Mouse (Mus musculus): Measurements from ENCODE around the gene Pex11g. TPM values are rescaled to one million over a fixed set of nuclear protein-coding genes. Genes with fewer than 3 reads are reported as not detected.
A peak's percentile ranks its signal among the peaks of the same experiment; 100 is the strongest.

Pex11g gene
- polyA plus RNA-seq, 1 experiment from 2014 or later: 8.8 TPM

DNA sequence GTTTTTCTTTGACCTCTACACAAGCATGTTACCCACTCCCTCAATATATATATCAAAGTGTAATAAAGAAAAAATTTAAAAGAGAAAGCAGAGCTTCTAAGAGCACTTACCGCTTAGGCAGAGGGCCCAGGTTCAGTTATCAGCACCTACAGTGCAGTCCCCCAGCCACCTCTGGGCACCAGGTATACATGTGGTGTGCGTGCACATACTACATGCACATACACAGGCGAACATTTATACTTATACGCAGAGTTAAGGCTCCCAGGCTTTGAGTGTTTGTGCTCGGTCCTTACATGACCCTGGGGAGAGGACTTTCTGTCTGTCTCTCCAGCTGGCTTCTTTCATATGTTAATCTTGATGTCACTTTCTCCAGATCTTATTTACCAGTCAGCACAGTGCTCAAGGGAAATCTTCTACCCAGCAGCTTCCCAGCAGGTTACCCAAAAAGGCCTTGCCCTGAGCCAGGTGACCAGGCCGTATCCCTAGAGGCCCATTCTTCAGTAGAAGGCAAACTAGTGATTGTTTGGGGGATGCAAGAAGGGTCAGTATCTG, 52.8 kb downstream of the Pex11g start:
- Histone ChIP-seq H3K36me3 (ENCODE audit: insufficient read depth, low read length) (no peaks in the 10 kb centered on the region), H3K4me1 (replicated peaks; ENCODE audit: insufficient read depth, low read length) (peaks cover 24% of the 10 kb centered on the region), H3K9ac (ENCODE audit: low read depth, low read length) (no peak overlapping the region), H3K27ac (no peak overlapping the region), H3K4me2 (ENCODE audit: low read length) (no peak overlapping the region), H3K27me3 (ENCODE audit: insufficient read depth, low read length) (no peaks in the 10 kb centered on the region), H3K9me3 (replicated peaks; ENCODE audit: low read length) (no peaks in the 10 kb centered on the region), H3K4me3 (replicated peaks; ENCODE audit: low read depth, low read length) (no peak overlapping the region)
- 73% methylated on average over 6 of the region's 6 CpGs for WGBS
- no peak for DNase-seq (ENCODE audit: low spot score)
- no peak for TF ChIP-seq CTCF (IDR thresholded peaks at IDR 0.05; ENCODE audit: low read depth)
- no peak for ATAC-seq (replicated peaks; ENCODE audit: low FRiP score, low read depth)

GRCm38 (mm10) chr8:3412816-3413215, 54.7 kb downstream of the Pex11g start:
- Histone ChIP-seq H3K9me3 (replicated peaks; ENCODE audit: low read length) (no peaks in the 10 kb centered on the region), H3K4me2 (ENCODE audit: low read length) (no peak overlapping the region), H3K4me3 (replicated peaks; ENCODE audit: low read depth, low read length) (no peak overlapping the region), H3K27me3 (ENCODE audit: insufficient read depth, low read length) (no peaks in the 10 kb centered on the region), H3K9ac (ENCODE audit: low read depth, low read length) (no peak overlapping the region), H3K4me1 (replicated peaks; ENCODE audit: insufficient read depth, low read length) (peaks cover 20% of the 10 kb centered on the region), H3K36me3 (ENCODE audit: insufficient read depth, low read length) (no peaks in the 10 kb centered on the region), H3K27ac (no peak overlapping the region)
- TF ChIP-seq CTCF (IDR thresholded peaks at IDR 0.05; ENCODE audit: low read depth): no peak
- ATAC-seq (replicated peaks; ENCODE audit: low FRiP score, low read depth): no peak
- no peak for DNase-seq (ENCODE audit: low spot score)
- WGBS: 94% methylated on average over 1 of the region's 1 CpGs

- H3K27me3 ChIP-seq (ENCODE audit: insufficient read depth, low read length): no peaks in the 10 kb centered on the region
- H3K36me3 ChIP-seq (ENCODE audit: insufficient read depth, low read length): no peaks in the 10 kb centered on the region
- no peak overlapping the region for H3K4me3 ChIP-seq (replicated peaks; ENCODE audit: low read depth, low read length)
- no peak for DNase-seq (ENCODE audit: low spot score)
- ATAC-seq (replicated peaks; ENCODE audit: low FRiP score, low read depth): 0 out of 2 replicates have a peak, but pooled peaks have one; percentile 38
- H3K4me2 ChIP-seq (ENCODE audit: low read length): no peak overlapping the region
- no peaks in the 10 kb centered on the region for H3K9me3 ChIP-seq (replicated peaks; ENCODE audit: low read length)
- 73% methylated on average over 7 of the region's 7 CpGs for WGBS
- H3K9ac ChIP-seq (ENCODE audit: low read depth, low read length): no peak overlapping the region
- peaks cover 12% of the 10 kb centered on the region for H3K4me1 ChIP-seq (replicated peaks; ENCODE audit: insufficient read depth, low read length)
- no peak overlapping the region for H3K27ac ChIP-seq
- TF ChIP-seq CTCF (IDR thresholded peaks at IDR 0.05; ENCODE audit: low read depth): no peak
Measured at GRCm38 (mm10) chr8:3411901-3412301, 55.6 kb downstream of the Pex11g start.

DNA sequence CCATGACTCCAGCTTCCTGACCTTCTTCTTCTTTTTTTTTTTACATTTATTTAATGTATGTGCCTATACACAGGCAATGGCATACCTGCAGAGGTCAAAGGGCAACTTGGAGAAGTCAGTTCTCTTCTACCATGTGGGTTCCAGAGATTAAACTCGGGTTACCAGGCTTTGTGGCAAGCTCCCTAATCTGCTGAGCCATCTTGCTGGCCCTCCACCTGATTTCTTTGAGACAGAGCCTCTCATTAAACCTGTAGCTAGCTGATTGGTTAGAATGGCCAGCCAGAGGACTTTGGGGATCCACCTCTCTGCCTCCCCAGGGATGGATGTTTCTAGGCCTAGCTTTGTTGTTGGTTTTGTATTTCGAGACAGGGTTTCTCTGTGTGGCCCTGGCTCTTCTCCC, 56.4 kb downstream of the Pex11g start:
- ATAC-seq (replicated peaks; ENCODE audit: low FRiP score, low read depth): no peak
- Histone ChIP-seq H3K4me3 (replicated peaks; ENCODE audit: low read depth, low read length) (no peak overlapping the region), H3K4me1 (replicated peaks; ENCODE audit: insufficient read depth, low read length) (0 out of 2 replicates have a peak, but pooled peaks cover 4% of the 10 kb centered on the region), H3K36me3 (ENCODE audit: insufficient read depth, low read length) (no peaks in the 10 kb centered on the region), H3K27me3 (ENCODE audit: insufficient read depth, low read length) (no peaks in the 10 kb centered on the region), H3K9ac (ENCODE audit: low read depth, low read length) (no peak overlapping the region), H3K27ac (no peak overlapping the region), H3K4me2 (ENCODE audit: low read length) (no peak overlapping the region), H3K9me3 (replicated peaks; ENCODE audit: low read length) (no peaks in the 10 kb centered on the region)
- DNase-seq (ENCODE audit: low spot score): no peak
- TF ChIP-seq CTCF (IDR thresholded peaks at IDR 0.05; ENCODE audit: low read depth): no peak
- WGBS: 94% methylated on average over 2 of the region's 2 CpGs

DNA sequence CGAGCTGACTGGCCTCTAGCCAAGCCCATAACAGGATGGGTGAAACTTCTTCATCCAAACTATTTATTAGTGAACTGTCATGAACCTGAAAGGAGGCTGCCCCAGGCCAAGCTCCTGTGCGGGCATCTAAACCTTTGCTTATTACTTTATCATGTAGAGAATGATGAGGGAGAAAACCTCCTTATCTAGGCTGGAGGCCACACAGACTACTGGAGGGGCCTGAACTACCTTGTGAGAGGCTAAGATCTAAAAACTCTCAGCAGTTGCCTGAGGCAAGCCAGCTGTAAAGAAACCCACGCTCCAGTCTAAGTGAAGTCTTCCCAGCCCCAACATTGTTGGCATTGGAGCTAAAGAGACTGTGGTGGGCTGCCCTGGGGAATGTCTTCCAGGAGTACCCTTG, 60.1 kb downstream of the Pex11g start:
- no peaks in the 10 kb centered on the region for H3K4me1 ChIP-seq (replicated peaks; ENCODE audit: insufficient read depth, low read length)
- no peak for DNase-seq (ENCODE audit: low spot score)
- H3K9ac ChIP-seq (ENCODE audit: low read depth, low read length): no peak overlapping the region
- 86% methylated on average over 3 of the region's 3 CpGs for WGBS
- no peak for ATAC-seq (replicated peaks; ENCODE audit: low FRiP score, low read depth)
- no peak for TF ChIP-seq CTCF (IDR thresholded peaks at IDR 0.05; ENCODE audit: low read depth)
- no peaks in the 10 kb centered on the region for H3K9me3 ChIP-seq (replicated peaks; ENCODE audit: low read length)
- no peaks in the 10 kb centered on the region for H3K27me3 ChIP-seq (ENCODE audit: insufficient read depth, low read length)
- H3K27ac ChIP-seq: no peak overlapping the region
- no peak overlapping the region for H3K4me3 ChIP-seq (replicated peaks; ENCODE audit: low read depth, low read length)
- no peak overlapping the region for H3K4me2 ChIP-seq (ENCODE audit: low read length)
- H3K36me3 ChIP-seq (ENCODE audit: insufficient read depth, low read length): no peaks in the 10 kb centered on the region

Other genes starting within 250 kb of the Pex11g start
- 26.5 and 27.2 TPM in 2 replicates for gene Insr, start 188.1 kb downstream of the Pex11g start, polyA plus RNA-seq (2015; fragmentation: Nextera tagmentation; extraction: Ambion mirVana)
- 0.05 and 0.24 TPM in 2 replicates for gene A430078G23Rik, start 114.3 kb downstream of the Pex11g start, polyA plus RNA-seq (2015; fragmentation: Nextera tagmentation; extraction: Ambion mirVana)
- 9.6 and 10.6 TPM in 2 replicates for gene Arhgef18, start 74.7 kb downstream of the Pex11g start, polyA plus RNA-seq (2015; fragmentation: Nextera tagmentation; extraction: Ambion mirVana)
- 0.16 TPM in 1 of 2 replicates, not detected in the other for gene Tex45, start 3.2 kb upstream of the Pex11g start, polyA plus RNA-seq (2015; fragmentation: Nextera tagmentation; extraction: Ambion mirVana)
- gene Zfp358, start 25.5 kb upstream of the Pex11g start, polyA plus RNA-seq (2015; fragmentation: Nextera tagmentation; extraction: Ambion mirVana): 42.1 and 45.0 TPM in 2 replicates
- 46.9 and 54.6 TPM in 2 replicates for gene Mcoln1, start 32.8 kb upstream of the Pex11g start, polyA plus RNA-seq (2015; fragmentation: Nextera tagmentation; extraction: Ambion mirVana)
- 24.3 and 26.4 TPM in 2 replicates for gene Pnpla6, start 47.7 kb upstream of the Pex11g start, polyA plus RNA-seq (2015; fragmentation: Nextera tagmentation; extraction: Ambion mirVana)
- 4.4 and 5.2 TPM in 2 replicates for gene C330021F23Rik, start 100.3 kb upstream of the Pex11g start, polyA plus RNA-seq (2015; fragmentation: Nextera tagmentation; extraction: Ambion mirVana)
- 9.7 and 11.6 TPM in 2 replicates for gene Camsap3, start 119.6 kb upstream of the Pex11g start, polyA plus RNA-seq (2015; fragmentation: Nextera tagmentation; extraction: Ambion mirVana)
- 44.4 and 48.4 TPM in 2 replicates for gene Xab2, start 153.6 kb upstream of the Pex11g start, polyA plus RNA-seq (2015; fragmentation: Nextera tagmentation; extraction: Ambion mirVana)
- 132 and 151 TPM in 2 replicates for gene Pet100, start 153.9 kb upstream of the Pex11g start, polyA plus RNA-seq (2015; fragmentation: Nextera tagmentation; extraction: Ambion mirVana)
- gene Pcp2, start 157.9 kb upstream of the Pex11g start, polyA plus RNA-seq (2015; fragmentation: Nextera tagmentation; extraction: Ambion mirVana): 0.42 TPM in 1 of 2 replicates, not detected in the other
- gene Stxbp2, start 163.3 kb upstream of the Pex11g start, polyA plus RNA-seq (2015; fragmentation: Nextera tagmentation; extraction: Ambion mirVana): 88.6 and 93.3 TPM in 2 replicates
- 0.27 and 0.58 TPM in 2 replicates for gene Retn, start 188.1 kb upstream of the Pex11g start, polyA plus RNA-seq (2015; fragmentation: Nextera tagmentation; extraction: Ambion mirVana)
- gene Mcemp1, start 198.1 kb upstream of the Pex11g start, polyA plus RNA-seq (2015; fragmentation: Nextera tagmentation; extraction: Ambion mirVana): 0.47 and 0.54 TPM in 2 replicates
- 8.3 and 8.9 TPM in 2 replicates for gene Fcor, start 204.7 kb upstream of the Pex11g start, polyA plus RNA-seq (2015; fragmentation: Nextera tagmentation; extraction: Ambion mirVana)
- gene Trappc5, start 208.6 kb upstream of the Pex11g start, polyA plus RNA-seq (2015; fragmentation: Nextera tagmentation; extraction: Ambion mirVana): 32.1 and 32.9 TPM in 2 replicates
- gene Fcer2a, start 226.5 kb upstream of the Pex11g start, polyA plus RNA-seq (2015; fragmentation: Nextera tagmentation; extraction: Ambion mirVana): 0.08 TPM in 1 of 2 replicates, not detected in the other

Measured in kidney, postnatal 0 days (tissue).